Comparison of ENCODE assay signal across 9 mouse cellular contexts in genomic region chr8:106871931-106872371, GRCm38 (mm10). TPM values are rescaled to one million over a fixed set of nuclear protein-coding genes. Genes with fewer than 3 reads are reported as not detected.
DNase-seq lines count a peak whose midpoint lies in the region; ATAC-seq lines count a peak whose summit lies in the region.
"Had no signal": no experiment of that assay in that cellular context is flagged by ENCODE, and none has a peak within 500 bp of the region (broad histone marks: within the 10 kb centered on the region; RNA-seq: fewer than 3 reads in every experiment).

No protein-coding gene starts in this region.

- peak; percentile 73 for ATAC-seq in forebrain, embryonic 12.5 days (ENCODE audit: low FRiP score)
- peak; percentile 78 for ATAC-seq in heart, embryonic 16.5 days (replicated peaks; ENCODE audit: extremely low read depth, insufficient read depth, low FRiP score)
- ATAC-seq in erythroid progenitor cell, adult 5-6 weeks (replicated peaks; ENCODE audit: low FRiP score, poor library complexity, severe bottlenecking) = no peak

- peak overlapping the region; percentile 62 for H3K4me3 ChIP-seq in forebrain, embryonic 12.5 days (replicated peaks)
- peak overlapping the region; percentile 67 for H3K4me3 ChIP-seq in heart, embryonic 16.5 days (ENCODE audit: low read length)

- peaks cover 25% of the 10 kb centered on the region for H3K36me3 ChIP-seq in forebrain, embryonic 12.5 days (replicated peaks)
- H3K36me3 ChIP-seq in heart, embryonic 16.5 days (ENCODE audit: control insufficient read depth, insufficient read depth) = no peaks in the 10 kb centered on the region

- peak; percentile 58 to 75 for DNase-seq in urinary bladder, adult 18-20 months (ENCODE audit: low spot score in 2 of 2)
- no peak for DNase-seq in urinary bladder, postnatal 10 days (ENCODE audit: low spot score)
- peak; percentile 85 for DNase-seq in kidney, postnatal 10 days
- DNase-seq in lung, postnatal 25 days (ENCODE audit: low spot score) = peak; percentile 39
- DNase-seq in retina, postnatal 1 day = peak; percentile 70

- peak overlapping the region; percentile 96 for H3K4me2 ChIP-seq in forebrain, embryonic 12.5 days
- peak overlapping the region; percentile 100 for H3K4me2 ChIP-seq in heart, embryonic 16.5 days (ENCODE audit: low read depth, low read length)

- peaks cover 59% of the 10 kb centered on the region for H3K27me3 ChIP-seq in forebrain, embryonic 12.5 days
- peaks cover 15% of the 10 kb centered on the region for H3K27me3 ChIP-seq in heart, embryonic 16.5 days (ENCODE audit: control insufficient read depth, insufficient read depth, low read length)

- H3K27ac ChIP-seq in forebrain, embryonic 12.5 days = peak overlapping the region; percentile 38; the same call in 1 of the 2 replicates
- 0 out of 2 replicates have a peak overlapping the region, but pooled peaks have one; percentile 9 for H3K27ac ChIP-seq in heart, embryonic 16.5 days (ENCODE audit: low read length)

- no peaks in the 10 kb centered on the region for H3K9me3 ChIP-seq in forebrain, embryonic 12.5 days
- no peaks in the 10 kb centered on the region for H3K9me3 ChIP-seq in heart, embryonic 16.5 days (replicated peaks; ENCODE audit: control insufficient read depth, low read length)
- H3K9me3 ChIP-seq: G1E had no signal

- H3K4me1 ChIP-seq in forebrain, embryonic 12.5 days = peaks cover 35% of the 10 kb centered on the region
- peaks cover 20% of the 10 kb centered on the region for H3K4me1 ChIP-seq in heart, embryonic 16.5 days (ENCODE audit: control insufficient read depth, insufficient read depth, low read length)

- peak overlapping the region; percentile 70 for H3K9ac ChIP-seq in forebrain, embryonic 12.5 days
- peak overlapping the region; percentile 74 for H3K9ac ChIP-seq in heart, embryonic 16.5 days (ENCODE audit: low read length)

- under 1% methylated on average over 22 of the region's 22 CpGs for WGBS in forebrain, embryonic 12.5 days
- WGBS in heart, embryonic 16.5 days = under 1% methylated on average over 22 of the region's 22 CpGs

RNA-seq across cellular contexts. Expression of gene Has3, which starts 1.9 kb away (rescaled TPM):
- 0.56 and 0.62 TPM in 2 replicates for polyA plus RNA-seq in forebrain, embryonic 12.5 days (2016; fragmentation: Nextera tagmentation; extraction: Ambion mirVana)
- polyA plus RNA-seq in heart, embryonic 16.5 days (2015; fragmentation: Nextera tagmentation; extraction: Ambion mirVana) = 0.22 and 0.26 TPM in 2 replicates
- not detected in 2 replicates for total RNA-seq in erythroid progenitor cell, adult 5-6 weeks (2015; ENCODE audit: low replicate concordance)
- total RNA-seq in erythroid progenitor cell, adult 5-6 weeks (2017; ENCODE audit: low replicate concordance) = 0.51 TPM in 1 of 2 replicates, not detected in the other
- polyA plus RNA-seq: G1E had no signal

RNA-seq across cellular contexts. Expression of gene Utp4, which starts 21.5 kb away (rescaled TPM):
- 59.4 and 59.6 TPM in 2 replicates for polyA plus RNA-seq in forebrain, embryonic 12.5 days (2016; fragmentation: Nextera tagmentation; extraction: Ambion mirVana)
- 42.5 and 48.1 TPM in 2 replicates for polyA plus RNA-seq in heart, embryonic 16.5 days (2015; fragmentation: Nextera tagmentation; extraction: Ambion mirVana)
- 13.0 and 18.4 TPM in 2 replicates for total RNA-seq in erythroid progenitor cell, adult 5-6 weeks (2015; ENCODE audit: low replicate concordance)
- total RNA-seq in erythroid progenitor cell, adult 5-6 weeks (2017; ENCODE audit: low replicate concordance) = 5.9 and 8.9 TPM in 2 replicates
